ENCODE assay signal across 14 mouse cellular contexts in genomic region chr15:6577971-6578370, GRCm38 (mm10). TPM values are rescaled to one million over a fixed set of nuclear protein-coding genes. Genes with fewer than 3 reads are reported as not detected.
DNase-seq lines count a peak whose midpoint lies in the region; ATAC-seq and TF ChIP-seq lines count a peak whose summit lies in the region.
"Had no signal": no experiment of that assay in that cellular context is flagged by ENCODE, and none has a peak within 500 bp of the region (broad histone marks: within the 10 kb centered on the region; RNA-seq: fewer than 3 reads in every experiment).

No protein-coding gene starts in this region.

- no peak overlapping the region for H3K4me3 ChIP-seq in lung, adult 2 months (replicated peaks; ENCODE audit: extremely low read depth, low read depth, low read length)
- H3K4me3 ChIP-seq in MEL (ENCODE audit: control insufficient read depth in 1 of 2, insufficient read depth in 1 of 2, low read depth in 2 of 2, low read length in 2 of 2): peak overlapping the region; percentile 71 to 72; a peak in 3 of 4 replicates
- H3K4me3 ChIP-seq in bone marrow macrophage, adult 2 months (ENCODE audit: insufficient read depth, low read length): no peak overlapping the region
- H3K4me3 ChIP-seq: heart, embryonic 15.5 days; hindbrain, embryonic 15.5 days; midbrain, embryonic 15.5 days had no signal

- H3K9ac ChIP-seq in MEL (ENCODE audit: control insufficient read depth, low read depth, low read length, poor library complexity, severe bottlenecking): peak overlapping the region; percentile 75
- H3K9ac ChIP-seq: heart, embryonic 15.5 days; hindbrain, embryonic 15.5 days; lung, embryonic 14.5 days; midbrain, embryonic 15.5 days had no signal

- H3K36me3 ChIP-seq in MEL (ENCODE audit: control insufficient read depth in 1 of 2, insufficient read depth in 2 of 2, low read length in 2 of 2): peaks cover 0 to 16% of the 10 kb centered on the region in 2 experiments; a peak in 2 of 4 replicates
- H3K36me3 ChIP-seq: heart, embryonic 15.5 days; hindbrain, embryonic 15.5 days; midbrain, embryonic 15.5 days had no signal

- no peaks in the 10 kb centered on the region for H3K9me3 ChIP-seq in MEL (replicated peaks; ENCODE audit: insufficient read depth, low read length)
- H3K9me3 ChIP-seq: heart, embryonic 15.5 days; hindbrain, embryonic 15.5 days; midbrain, embryonic 15.5 days had no signal

- peak; percentile 59 to 64; a peak in 3 of 4 replicates for TF ChIP-seq EP300 in MEL (IDR thresholded peaks at IDR 0.05; ENCODE audit: low read depth in 1 of 2, low read length in 2 of 2)

- 23% methylated on average over 9 of the region's 9 CpGs for WGBS in lung, adult 2 months

- peak; percentile 54 for ATAC-seq in megakaryocyte progenitor cell, adult 5-6 weeks (replicated peaks; ENCODE audit: poor library complexity)
- ATAC-seq: forebrain, embryonic 16.5 days; midbrain, embryonic 15.5 days had no signal

- TF ChIP-seq POLR2A in lung, adult 2 months (IDR thresholded peaks at IDR 0.05; ENCODE audit: borderline replicate concordance, extremely low read depth, low read depth, low read length): no peak
- TF ChIP-seq POLR2A in MEL (IDR thresholded peaks at IDR 0.05; ENCODE audit: control insufficient read depth in 1 of 2, insufficient read depth in 1 of 2, low read depth in 1 of 2, low read length in 2 of 2, poor library complexity in 1 of 2): peak in 1 of 2 experiments; percentile 23; a peak in 1 of 4 replicates
- no peak for TF ChIP-seq POLR2A in bone marrow macrophage, adult 2 months (IDR thresholded peaks at IDR 0.05; ENCODE audit: borderline replicate concordance, low read depth, low read length)

- peak; percentile 9 for DNase-seq in lung, postnatal 10 days
- no peak for DNase-seq in lung, adult 2 months
- DNase-seq in MEL (ENCODE audit: low read depth, low spot score): peak; percentile 88
- no peak for DNase-seq in Muller cell, postnatal 12 days (ENCODE audit: inconsistent ontology term)
- DNase-seq in urinary bladder, postnatal 10 days (ENCODE audit: low spot score): no peak
- DNase-seq: gastrocnemius, postnatal 25 days; left cerebral cortex, postnatal 4 days; lung, embryonic 14.5 days had no signal

- TF ChIP-seq CTCF in lung, adult 2 months (IDR thresholded peaks at IDR 0.05; ENCODE audit: insufficient read depth, low read length): no peak
- no peak for TF ChIP-seq CTCF in MEL (IDR thresholded peaks at IDR 0.05 in 2 of 3, conservative IDR thresholded peaks at IDR 0.05 in 1 of 3; ENCODE audit: control insufficient read depth in 1 of 3, insufficient read depth in 1 of 3, low read depth in 2 of 3, low read length in 3 of 3, poor library complexity in 1 of 3, severe bottlenecking in 1 of 3)
- TF ChIP-seq CTCF in bone marrow macrophage, adult 2 months (IDR thresholded peaks at IDR 0.05; ENCODE audit: low read depth, low read length): no peak

- H3K27ac ChIP-seq in MEL (ENCODE audit: control insufficient read depth, low read depth, low read length): peak overlapping the region; percentile 57
- H3K27ac ChIP-seq in bone marrow macrophage, adult 2 months (ENCODE audit: insufficient read depth, low read depth, low read length): peak overlapping the region; percentile 59
- H3K27ac ChIP-seq: heart, embryonic 15.5 days; hindbrain, embryonic 15.5 days; midbrain, embryonic 15.5 days had no signal

- H3K27me3 ChIP-seq in MEL (ENCODE audit: control insufficient read depth in 1 of 2, insufficient read depth in 2 of 2, low read length in 2 of 2): no peaks in the 10 kb centered on the region
- H3K27me3 ChIP-seq: heart, embryonic 15.5 days; hindbrain, embryonic 15.5 days; midbrain, embryonic 15.5 days had no signal

- peaks cover 1% of the 10 kb centered on the region; the same call in 1 of the 2 replicates for H3K79me2 ChIP-seq in MEL (ENCODE audit: control insufficient read depth, insufficient read depth, low read length, poor library complexity)

- peaks cover 2% of the 10 kb centered on the region; the same call in 1 of the 2 replicates for H3K4me1 ChIP-seq in lung, adult 2 months (ENCODE audit: control insufficient read depth, insufficient read depth, low read length)
- H3K4me1 ChIP-seq in MEL (ENCODE audit: control insufficient read depth in 1 of 2, insufficient read depth in 2 of 2, low read length in 2 of 2): peaks cover 4 to 13% of the 10 kb centered on the region in 2 experiments
- H3K4me1 ChIP-seq in bone marrow macrophage, adult 2 months (ENCODE audit: control insufficient read depth, insufficient read depth, low read length): peaks cover 77% of the 10 kb centered on the region
- H3K4me1 ChIP-seq: hindbrain, embryonic 15.5 days; midbrain, embryonic 15.5 days had no signal

- TF ChIP-seq RAD21 in MEL (IDR thresholded peaks at IDR 0.05; ENCODE audit: low read depth, low read length): no peak

TF ChIP-seq in MEL, 35 proteins besides CTCF, POLR2A, EP300 and RAD21:
- TF ChIP-seq USF1 (IDR thresholded peaks at IDR 0.05; ENCODE audit: low read depth, low read length) (0 out of 2 replicates have a peak, but pooled peaks have one; percentile 48), MYC (IDR thresholded peaks at IDR 0.05; ENCODE audit: low read depth, low read length) (peak; percentile 95), TBP (IDR thresholded peaks at IDR 0.05; ENCODE audit: low read depth, low read length) (peak; percentile 63), MAX (IDR thresholded peaks at IDR 0.05; ENCODE audit: low read length) (peak; percentile 96), BHLHE40 (IDR thresholded peaks at IDR 0.05; ENCODE audit: borderline replicate concordance, low read depth, low read length) (peak; percentile 98), TCF12 (IDR thresholded peaks at IDR 0.05; ENCODE audit: low read depth, low read length) (peak; percentile 51; the same call in 1 of the 2 replicates), MAFK (IDR thresholded peaks at IDR 0.05; ENCODE audit: borderline replicate concordance, low read depth, low read length) (no peak), RCOR1 (IDR thresholded peaks at IDR 0.05; ENCODE audit: low read depth, low read length) (peak; percentile 40; the same call in 1 of the 2 replicates), MXI1 (IDR thresholded peaks at IDR 0.05; ENCODE audit: low read depth, low read length) (peak; percentile 94), ETS1 (IDR thresholded peaks at IDR 0.05; ENCODE audit: low read depth, low read length) (peak; percentile 76), TAL1 (IDR thresholded peaks at IDR 0.05; ENCODE audit: low read length) (peak; percentile 39), CHD1 (IDR thresholded peaks at IDR 0.05; ENCODE audit: low read depth, low read length) (no peak), NELFE (IDR thresholded peaks at IDR 0.05; ENCODE audit: low read depth, low read length) (no peak), SIN3A (IDR thresholded peaks at IDR 0.05; ENCODE audit: low read length) (peak; percentile 73), POLR2AphosphoS5 (IDR thresholded peaks at IDR 0.05; ENCODE audit: borderline replicate concordance, low read depth, low read length) (no peak), GATA1 (IDR thresholded peaks at IDR 0.05; ENCODE audit: low read depth, low read length) (peak; percentile 78), JUND (IDR thresholded peaks at IDR 0.05; ENCODE audit: low read depth, low read length) (no peak)

RNA-seq across cellular contexts. Expression of gene Fyb, which starts 55.3 kb away (rescaled TPM):
- 48.1 and 71.0 TPM in 2 replicates for polyA plus RNA-seq in lung, adult 2 months (2012; rRNA removed)
- 196 and 208 TPM in 2 replicates for total RNA-seq in MEL (2012; rRNA removed)
- 100 to 1,000 TPM in 1 of 2 experiments, not detected in 1; 175 TPM for polyA plus RNA-seq in MEL (2012; ENCODE audit: insufficient read depth in 1 of 2, insufficient read length in 2 of 2, low read depth in 1 of 2, low replicate concordance in 2 of 2, missing spikeins in 1 of 2)
- 1,205 and 1,358 TPM in 2 replicates for polyA plus RNA-seq in bone marrow macrophage, adult 2 months (2012; ENCODE audit: insufficient read depth, insufficient read length, missing spikeins)
- 30.8 and 42.1 TPM in 2 replicates for total RNA-seq in megakaryocyte progenitor cell, adult 5-6 weeks (2015)
- total RNA-seq in megakaryocyte progenitor cell, adult 5-6 weeks (2017): 7.2 and 15.9 TPM in 2 replicates

Comparison
In these comparisons a context has a peak if more than half of its experiments do, and no peak if none do; other contexts are left out.
1. DNase-seq: peak in lung, postnatal 10 days (single experiment) and MEL (single experiment); none in lung, adult 2 months (single experiment), Muller cell, postnatal 12 days (single experiment) and urinary bladder, postnatal 10 days (single experiment).
2. H3K4me3 ChIP-seq: peak in MEL (2 of 2); none in lung, adult 2 months (single experiment) and bone marrow macrophage, adult 2 months (single experiment).